Mouse (Mus musculus): ENCODE data around the gene Smim14. TPM values are rescaled to one million over a fixed set of nuclear protein-coding genes. Genes with fewer than 3 reads are reported as not detected.

Smim14 gene
- total and polyA plus RNA-seq, 3 experiments, result 18.8 to 29.8 TPM; not detected in 1

- H3K9ac ChIP-seq (ENCODE audit: control insufficient read depth, low read depth, low read length, poor library complexity, severe bottlenecking), result no peak overlapping the region
- no peak for DNase-seq (ENCODE audit: low read depth, low spot score)
- H3K36me3 ChIP-seq (ENCODE audit: control insufficient read depth in 1 of 2, insufficient read depth in 2 of 2, low read length in 2 of 2), result no peaks in the 10 kb centered on the region; a peak in 1 of 4 replicates
- H3K4me3 ChIP-seq (ENCODE audit: control insufficient read depth in 1 of 2, insufficient read depth in 1 of 2, low read depth in 2 of 2, low read length in 2 of 2), result no peak overlapping the region
- H3K79me2 ChIP-seq (ENCODE audit: control insufficient read depth, insufficient read depth, low read length, poor library complexity), result no peaks in the 10 kb centered on the region
- no peak for TF ChIP-seq SIN3A (IDR thresholded peaks at IDR 0.05; ENCODE audit: low read length)
- H3K27me3 ChIP-seq (ENCODE audit: control insufficient read depth in 1 of 2, insufficient read depth in 2 of 2, low read length in 2 of 2), result no peaks in the 10 kb centered on the region
- no peaks in the 10 kb centered on the region for H3K9me3 ChIP-seq (replicated peaks; ENCODE audit: insufficient read depth, low read length)
- H3K4me1 ChIP-seq (ENCODE audit: control insufficient read depth in 1 of 2, insufficient read depth in 2 of 2, low read length in 2 of 2), result no peaks in the 10 kb centered on the region
- no peak overlapping the region for H3K27ac ChIP-seq (ENCODE audit: control insufficient read depth, low read depth, low read length)
Measured at GRCm38 (mm10) chr5:65459454-65459853, 77.5 kb downstream of the Smim14 start.

- H3K4me3 ChIP-seq (ENCODE audit: control insufficient read depth in 1 of 2, insufficient read depth in 1 of 2, low read depth in 2 of 2, low read length in 2 of 2), result no peak overlapping the region
- H3K36me3 ChIP-seq (ENCODE audit: control insufficient read depth in 1 of 2, insufficient read depth in 2 of 2, low read length in 2 of 2), result no peaks in the 10 kb centered on the region; a peak in 1 of 4 replicates
- no peaks in the 10 kb centered on the region for H3K9me3 ChIP-seq (replicated peaks; ENCODE audit: insufficient read depth, low read length)
- H3K27ac ChIP-seq (ENCODE audit: control insufficient read depth, low read depth, low read length), result no peak overlapping the region
- no peaks in the 10 kb centered on the region for H3K27me3 ChIP-seq (ENCODE audit: control insufficient read depth in 1 of 2, insufficient read depth in 2 of 2, low read length in 2 of 2)
- H3K9ac ChIP-seq (ENCODE audit: control insufficient read depth, low read depth, low read length, poor library complexity, severe bottlenecking), result no peak overlapping the region
- no peak for DNase-seq (ENCODE audit: low read depth, low spot score)
- H3K79me2 ChIP-seq (ENCODE audit: control insufficient read depth, insufficient read depth, low read length, poor library complexity), result no peaks in the 10 kb centered on the region
- no peaks in the 10 kb centered on the region for H3K4me1 ChIP-seq (ENCODE audit: control insufficient read depth in 1 of 2, insufficient read depth in 2 of 2, low read length in 2 of 2)
- TF ChIP-seq TCF12 (IDR thresholded peaks at IDR 0.05; ENCODE audit: low read depth, low read length) (no peak), RCOR1 (IDR thresholded peaks at IDR 0.05; ENCODE audit: low read depth, low read length) (no peak), MAZ (IDR thresholded peaks at IDR 0.05; ENCODE audit: low read depth, low read length) (no peak)
Measured at GRCm38 (mm10) chr5:65457846-65458245, 79.1 kb downstream of the Smim14 start.

- no peaks in the 10 kb centered on the region for H3K79me2 ChIP-seq (ENCODE audit: control insufficient read depth, insufficient read depth, low read length, poor library complexity)
- H3K9ac ChIP-seq (ENCODE audit: control insufficient read depth, low read depth, low read length, poor library complexity, severe bottlenecking), result no peak overlapping the region
- no peaks in the 10 kb centered on the region for H3K27me3 ChIP-seq (ENCODE audit: control insufficient read depth in 1 of 2, insufficient read depth in 2 of 2, low read length in 2 of 2)
- H3K4me1 ChIP-seq (ENCODE audit: control insufficient read depth in 1 of 2, insufficient read depth in 2 of 2, low read length in 2 of 2), result no peaks in the 10 kb centered on the region
- no peaks in the 10 kb centered on the region for H3K9me3 ChIP-seq (replicated peaks; ENCODE audit: insufficient read depth, low read length)
- no peak for DNase-seq (ENCODE audit: low read depth, low spot score)
- H3K4me3 ChIP-seq (ENCODE audit: control insufficient read depth in 1 of 2, insufficient read depth in 1 of 2, low read depth in 2 of 2, low read length in 2 of 2), result no peak overlapping the region
- no peak for TF ChIP-seq MXI1 (IDR thresholded peaks at IDR 0.05; ENCODE audit: low read depth, low read length)
- TF ChIP-seq MAFK (IDR thresholded peaks at IDR 0.05; ENCODE audit: borderline replicate concordance, low read depth, low read length), result no peak
- TF ChIP-seq POLR2A (IDR thresholded peaks at IDR 0.05; ENCODE audit: control insufficient read depth in 1 of 2, insufficient read depth in 1 of 2, low read depth in 1 of 2, low read length in 2 of 2, poor library complexity in 1 of 2), result no peak
- TF ChIP-seq ZKSCAN1 (IDR thresholded peaks at IDR 0.05; ENCODE audit: low read depth, low read length), result no peak
- no peak for TF ChIP-seq MEF2A (IDR thresholded peaks at IDR 0.05; ENCODE audit: extremely low read depth, insufficient replicate concordance, low read depth, low read length, poor library complexity, severe bottlenecking)
- no peak for TF ChIP-seq UBTF (IDR thresholded peaks at IDR 0.05; ENCODE audit: borderline replicate concordance, insufficient read depth, low read depth, low read length)
- no peak for TF ChIP-seq NRF1 (IDR thresholded peaks at IDR 0.05; ENCODE audit: insufficient read depth, low read depth, low read length, poor library complexity, severe bottlenecking)
- TF ChIP-seq TAL1 (IDR thresholded peaks at IDR 0.05; ENCODE audit: low read length), result no peak
- TF ChIP-seq RAD21 (IDR thresholded peaks at IDR 0.05; ENCODE audit: low read depth, low read length), result no peak
- no peak overlapping the region for H3K27ac ChIP-seq (ENCODE audit: control insufficient read depth, low read depth, low read length)
- no peaks in the 10 kb centered on the region; a peak in 1 of 4 replicates for H3K36me3 ChIP-seq (ENCODE audit: control insufficient read depth in 1 of 2, insufficient read depth in 2 of 2, low read length in 2 of 2)
Measured at GRCm38 (mm10) chr5:65457086-65457827, 79.7 kb downstream of the Smim14 start.
